Mouse (Mus musculus) kidney, adult 2 months (tissue): ENCODE data around the gene Fuk.

ENCODE experiments used
- CTCF ChIP-seq: fragments of 200-500 bp; conservative IDR thresholded peaks from 2 replicates; pipeline ENCODE4 v1.5.1; 2011; ENCODE audit warnings: low read depth, mild to moderate bottlenecking, control low read depth, low read length, moderate library complexity, mixed read lengths; ENCODE audit not compliant: insufficient read depth, insufficient read length
- POLR2A ChIP-seq: fragments of 200-500 bp; IDR thresholded peaks from one replicate; pipeline ENCODE4 v1.6.1; 2011; ENCODE audit warnings: low read depth, low read length, control low read depth

DNA sequence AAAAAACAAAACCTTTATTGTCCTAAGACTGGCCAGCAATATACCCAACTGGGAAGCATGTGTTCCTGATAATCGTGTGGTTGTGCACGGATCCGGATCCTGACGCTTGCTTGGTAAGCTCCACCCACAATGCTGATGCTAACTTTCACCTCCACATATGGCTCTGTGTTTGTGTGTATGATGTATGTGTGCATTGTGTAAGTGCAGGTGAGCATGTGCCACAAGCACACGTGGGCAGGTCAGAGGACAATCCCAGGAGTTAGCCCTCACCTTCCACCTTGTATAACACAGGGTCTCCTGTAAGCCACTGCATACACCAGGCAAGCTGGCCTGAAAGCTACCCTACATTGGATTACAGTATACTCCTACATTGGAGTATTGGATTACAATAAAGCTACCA, 59.1 kb downstream of the Fuk start:
- TF ChIP-seq POLR2A (no peak), CTCF (no peak)
